Mouse (Mus musculus): ENCODE results near the gene Gm28171.
"Not testable (repeated sequence)": the region's sequence is repeated elsewhere in the genome, so short reads cannot be mapped to it uniquely, and the experiment has no call there.

Gm28171 gene

GRCm38 (mm10) chrY:5793095-5793494 is at the start of gene Gm28171:
Gene Gm28171 (plus strand): TSS chrY:5793395.
- DNase-seq (ENCODE audit: low read depth, low spot score) = not testable (repeated sequence)

All from embryo, embryonic 11.5 days (tissue).